Mouse (Mus musculus) cortical plate, adult 2 months (tissue): ENCODE data around the gene Plekhb1.

Experiments
- CTCF ChIP-seq: fragments of 200-500 bp; IDR thresholded peaks from 2 replicates; pipeline ENCODE4 v1.5.1; 2011; ENCODE audit warnings: mild to moderate bottlenecking, control low read depth, low read length; ENCODE audit not compliant: insufficient read depth; ENCODE audit errors: extremely low read depth
- POLR2A ChIP-seq: fragments of 200-500 bp; IDR thresholded peaks from 2 replicates; pipeline ENCODE4 v1.6.1; 2011; ENCODE audit warnings: mild to moderate bottlenecking, low read length, control low read depth; ENCODE audit not compliant: insufficient read depth; ENCODE audit errors: extremely low read depth

DNA sequence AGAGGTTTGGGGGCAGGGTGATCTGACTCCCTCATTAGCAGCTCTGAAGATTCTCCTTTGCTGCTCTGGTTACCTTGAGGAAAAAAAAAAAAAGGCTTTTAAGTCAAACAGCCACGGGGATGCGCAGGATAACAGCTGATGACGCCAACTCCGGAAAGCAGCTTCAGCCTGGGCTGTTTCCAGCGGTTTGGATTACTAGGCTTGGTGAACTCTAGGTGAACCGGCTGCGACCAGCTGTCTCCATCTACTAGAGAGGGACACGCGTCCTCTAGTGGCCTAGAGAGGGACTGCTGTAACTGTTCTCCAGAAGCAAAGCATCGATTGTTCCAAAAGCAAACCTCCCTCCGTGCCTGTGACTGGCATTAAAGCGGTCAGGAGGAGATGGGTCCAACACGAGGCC lies 976 bp upstream of the Plekhb1 start:
- peak; percentile 96 for TF ChIP-seq CTCF
- no peak for TF ChIP-seq POLR2A
